Mouse (Mus musculus): ENCODE results near the gene Mboat2. TPM values are rescaled to one million over a fixed set of nuclear protein-coding genes. Genes with fewer than 3 reads are reported as not detected.

Gene Mboat2
- polyA plus RNA-seq, 1 experiment from 2014 or later = 44.6 TPM

GRCm38 (mm10) chr12:24952147-24952546 lies 121.5 kb downstream of the Mboat2 start:
- TF ChIP-seq CTCF (IDR thresholded peaks at IDR 0.05; ENCODE audit: low read depth) = peak; percentile 86
- no peak overlapping the region for H3K27ac ChIP-seq (ENCODE audit: low read depth)
- DNase-seq (peak; percentile 87), ATAC-seq (ENCODE audit: insufficient read depth) (peak; percentile 47; the same call in 1 of the 2 replicates)
- no peaks in the 10 kb centered on the region for H3K27me3 ChIP-seq (ENCODE audit: insufficient read depth, low read length)
- no peak overlapping the region for H3K9ac ChIP-seq
- no peak overlapping the region for H3K4me3 ChIP-seq (ENCODE audit: low read depth, low read length)
- H3K4me1 ChIP-seq (ENCODE audit: insufficient read depth) = no peaks in the 10 kb centered on the region
- H3K4me2 ChIP-seq = no peak overlapping the region
- WGBS = 44% methylated on average over 6 of the region's 6 CpGs
- H3K9me3 ChIP-seq (ENCODE audit: low read depth, low read length) = no peaks in the 10 kb centered on the region
- peaks cover 47% of the 10 kb centered on the region for H3K36me3 ChIP-seq (ENCODE audit: insufficient read depth)

GRCm38 (mm10) chr12:24955137-24955536 lies 124.5 kb downstream of the Mboat2 start:
- ATAC-seq (ENCODE audit: insufficient read depth) (no peak), DNase-seq (no peak)
- TF ChIP-seq CTCF (IDR thresholded peaks at IDR 0.05; ENCODE audit: low read depth) = no peak
- Histone ChIP-seq H3K36me3 (ENCODE audit: insufficient read depth) (peaks cover 50% of the 10 kb centered on the region), H3K27ac (ENCODE audit: low read depth) (no peak overlapping the region), H3K4me3 (ENCODE audit: low read depth, low read length) (no peak overlapping the region), H3K27me3 (ENCODE audit: insufficient read depth, low read length) (no peaks in the 10 kb centered on the region), H3K9me3 (ENCODE audit: low read depth, low read length) (no peaks in the 10 kb centered on the region), H3K9ac (no peak overlapping the region), H3K4me2 (no peak overlapping the region), H3K4me1 (ENCODE audit: insufficient read depth) (no peaks in the 10 kb centered on the region)
- 67% methylated on average over 9 of the region's 9 CpGs for WGBS

DNA sequence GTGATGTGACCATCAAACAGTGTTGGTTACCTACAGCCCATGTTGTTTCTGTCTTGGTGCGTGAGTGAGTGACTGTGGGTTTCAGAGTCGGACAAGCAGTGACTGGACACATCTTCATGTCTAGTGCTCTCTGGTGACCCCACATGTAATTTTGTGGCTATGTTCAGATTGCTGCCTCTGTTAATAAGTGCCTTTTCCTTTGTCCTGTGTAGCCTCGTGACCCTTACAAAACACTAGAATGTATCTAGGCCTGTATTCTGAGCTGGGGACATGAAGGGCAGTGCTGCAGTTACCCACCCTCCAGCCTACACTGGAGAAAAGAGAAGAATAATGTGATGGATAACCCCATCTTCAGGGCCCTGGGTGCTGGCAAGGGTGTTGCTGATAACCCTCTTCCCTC lies 127.8 kb downstream of the Mboat2 start:
- H3K9ac ChIP-seq = no peak overlapping the region
- no peak for DNase-seq
- H3K27me3 ChIP-seq (ENCODE audit: insufficient read depth, low read length) = no peaks in the 10 kb centered on the region
- H3K4me3 ChIP-seq (ENCODE audit: low read depth, low read length) = no peak overlapping the region
- no peak for ATAC-seq (ENCODE audit: insufficient read depth)
- 90% methylated on average over 3 of the region's 3 CpGs for WGBS
- no peak for TF ChIP-seq CTCF (IDR thresholded peaks at IDR 0.05; ENCODE audit: low read depth)
- H3K9me3 ChIP-seq (ENCODE audit: low read depth, low read length) = no peaks in the 10 kb centered on the region
- no peak overlapping the region for H3K27ac ChIP-seq (ENCODE audit: low read depth)
- no peaks in the 10 kb centered on the region for H3K4me1 ChIP-seq (ENCODE audit: insufficient read depth)
- H3K36me3 ChIP-seq (ENCODE audit: insufficient read depth) = peaks cover 27% of the 10 kb centered on the region
- H3K4me2 ChIP-seq = no peak overlapping the region

GRCm38 (mm10) chr12:24961821-24962220 lies 131.1 kb downstream of the Mboat2 start:
- H3K27ac ChIP-seq (ENCODE audit: low read depth) = no peak overlapping the region
- no peak for TF ChIP-seq CTCF (IDR thresholded peaks at IDR 0.05; ENCODE audit: low read depth)
- peaks cover 16% of the 10 kb centered on the region for H3K36me3 ChIP-seq (ENCODE audit: insufficient read depth)
- no peak overlapping the region for H3K9ac ChIP-seq
- DNase-seq (no peak), ATAC-seq (ENCODE audit: insufficient read depth) (no peak)
- H3K27me3 ChIP-seq (ENCODE audit: insufficient read depth, low read length) = no peaks in the 10 kb centered on the region
- H3K4me1 ChIP-seq (ENCODE audit: insufficient read depth) = no peaks in the 10 kb centered on the region
- H3K4me3 ChIP-seq (ENCODE audit: low read depth, low read length) = no peak overlapping the region
- H3K4me2 ChIP-seq = no peak overlapping the region
- H3K9me3 ChIP-seq (ENCODE audit: low read depth, low read length) = no peaks in the 10 kb centered on the region
- 87% methylated on average over 7 of the region's 7 CpGs for whole genome bisulfite sequencing

DNA sequence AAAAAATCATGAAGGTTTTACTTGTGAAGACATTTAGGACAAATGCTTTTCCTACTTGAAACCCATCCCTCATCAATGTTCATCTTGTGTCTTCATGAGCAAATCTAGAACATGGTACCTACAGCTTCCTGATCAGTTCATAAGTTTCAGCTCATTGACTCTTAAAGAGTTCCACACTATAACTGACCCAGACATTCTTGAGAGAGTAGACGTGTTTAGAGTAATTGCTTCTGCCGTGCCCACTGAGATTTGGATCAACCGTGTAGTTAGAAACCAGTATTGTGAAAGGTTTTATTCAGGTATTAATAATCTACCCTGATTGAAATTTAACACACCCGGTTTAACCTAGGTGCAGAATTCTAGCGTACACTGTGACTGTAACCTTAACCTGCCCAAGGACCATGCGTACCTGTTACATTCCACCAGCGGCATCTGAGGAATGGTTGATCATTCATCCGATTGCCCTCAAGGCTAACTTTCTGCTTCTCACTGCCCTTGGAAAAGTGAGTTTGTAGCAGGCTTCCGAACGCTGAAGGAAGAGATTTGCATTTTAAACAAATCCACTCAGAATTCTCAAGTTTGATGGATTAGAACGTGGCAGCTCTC lies 131.8 kb downstream of the Mboat2 start:
- ATAC-seq (ENCODE audit: insufficient read depth) = no peak
- no peak for DNase-seq
- 79% methylated on average over 11 of the region's 11 CpGs for WGBS
- Histone ChIP-seq H3K4me2 (no peak overlapping the region), H3K9me3 (ENCODE audit: low read depth, low read length) (no peaks in the 10 kb centered on the region), H3K27me3 (ENCODE audit: insufficient read depth, low read length) (no peaks in the 10 kb centered on the region), H3K4me3 (ENCODE audit: low read depth, low read length) (no peak overlapping the region), H3K36me3 (ENCODE audit: insufficient read depth) (peaks cover 15% of the 10 kb centered on the region), H3K27ac (ENCODE audit: low read depth) (no peak overlapping the region), H3K9ac (no peak overlapping the region), H3K4me1 (ENCODE audit: insufficient read depth) (no peaks in the 10 kb centered on the region)
- no peak for TF ChIP-seq CTCF (IDR thresholded peaks at IDR 0.05; ENCODE audit: low read depth)

DNA sequence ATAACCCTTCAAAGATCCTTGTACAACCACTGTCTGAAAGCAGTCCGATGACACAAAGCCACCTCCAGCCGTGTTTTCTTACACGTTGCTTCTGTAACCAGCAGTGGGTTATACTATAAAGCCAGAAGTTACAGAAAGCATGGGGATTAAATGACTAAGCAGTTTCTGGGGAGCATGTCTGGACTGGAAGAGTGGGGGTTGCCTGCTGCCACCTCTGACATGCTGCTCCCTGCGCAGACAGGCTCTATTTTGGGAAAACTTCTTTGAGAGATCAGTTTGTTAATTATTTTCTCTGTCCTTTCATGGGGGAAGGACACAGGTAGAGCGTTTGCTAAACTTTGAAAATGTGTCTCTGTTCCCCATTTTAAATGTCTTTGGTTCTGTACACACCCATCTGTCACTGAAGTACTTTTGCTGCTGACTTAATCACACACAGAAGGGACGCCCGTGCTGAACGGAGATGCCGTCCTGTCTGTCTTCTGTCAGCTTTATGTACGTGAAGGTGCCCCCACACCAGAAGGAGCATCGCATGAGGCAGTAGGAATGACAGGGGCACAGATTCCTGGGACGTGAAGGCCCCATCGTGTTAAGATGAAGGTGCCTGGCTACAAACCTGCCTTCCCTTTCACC lies 132.8 kb downstream of the Mboat2 start:
- ATAC-seq (ENCODE audit: insufficient read depth) = no peak
- TF ChIP-seq CTCF (IDR thresholded peaks at IDR 0.05; ENCODE audit: low read depth) = no peak
- Histone ChIP-seq H3K4me3 (ENCODE audit: low read depth, low read length) (no peak overlapping the region), H3K9me3 (ENCODE audit: low read depth, low read length) (no peaks in the 10 kb centered on the region), H3K4me1 (ENCODE audit: insufficient read depth) (no peaks in the 10 kb centered on the region), H3K9ac (no peak overlapping the region), H3K27ac (ENCODE audit: low read depth) (no peak overlapping the region), H3K4me2 (no peak overlapping the region), H3K27me3 (ENCODE audit: insufficient read depth, low read length) (no peaks in the 10 kb centered on the region), H3K36me3 (ENCODE audit: insufficient read depth) (peaks cover 12% of the 10 kb centered on the region)
- no peak for DNase-seq
- 47% methylated on average over 13 of the region's 13 CpGs for WGBS

- ATAC-seq (ENCODE audit: insufficient read depth) = no peak
- Histone ChIP-seq H3K9ac (no peak overlapping the region), H3K36me3 (ENCODE audit: insufficient read depth) (peaks cover 4% of the 10 kb centered on the region; the same call in 1 of the 2 replicates), H3K9me3 (ENCODE audit: low read depth, low read length) (no peaks in the 10 kb centered on the region), H3K27ac (ENCODE audit: low read depth) (no peak overlapping the region), H3K4me2 (no peak overlapping the region), H3K4me3 (ENCODE audit: low read depth, low read length) (no peak overlapping the region), H3K27me3 (ENCODE audit: insufficient read depth, low read length) (no peaks in the 10 kb centered on the region), H3K4me1 (ENCODE audit: insufficient read depth) (no peaks in the 10 kb centered on the region)
- 82% methylated on average over 6 of the region's 6 CpGs for WGBS
- DNase-seq = no peak
- no peak for TF ChIP-seq CTCF (IDR thresholded peaks at IDR 0.05; ENCODE audit: low read depth)
Measured at GRCm38 (mm10) chr12:24965406-24965805, 134.7 kb downstream of the Mboat2 start.

Measured in lung, embryonic 14.5 days (tissue).